Mouse (Mus musculus) forebrain, embryonic 13.5 days (tissue): ENCODE results near the gene Stab2. TPM values are rescaled to one million over a fixed set of nuclear protein-coding genes. Genes with fewer than 3 reads are reported as not detected.

Experiments
- ATAC-seq: fragments of 200-750 bp; cut with Nextera tagmentation; 2 replicates; pipeline ENCODE4 v1.8.0; 2017
- H3K27ac ChIP-seq: fragments of 300-500 bp; sonication (generic); 2 replicates; pipeline ENCODE4 v1.5.1; 2015; ENCODE audit warnings: inconsistent platforms, mild to moderate bottlenecking, moderate library complexity
- H3K27me3 ChIP-seq: fragments of 300-500 bp; sonication (generic); 2 replicates; pipeline ENCODE4 v1.6.1; 2015; ENCODE audit warnings: mild to moderate bottlenecking, inconsistent platforms
- H3K36me3 ChIP-seq: fragments of 300-500 bp; sonication (generic); 2 replicates; pipeline ENCODE4 v1.6.1; 2015; ENCODE audit warnings: mild to moderate bottlenecking, inconsistent platforms; ENCODE audit not compliant: poor library complexity, severe bottlenecking
- H3K4me1 ChIP-seq: fragments of 300-500 bp; sonication (generic); 2 replicates; pipeline ENCODE4 v1.6.1; 2015; ENCODE audit warnings: inconsistent platforms
- H3K4me2 ChIP-seq: fragments of 300-500 bp; sonication (generic); 2 replicates; pipeline ENCODE4 v1.6.1; 2015; ENCODE audit warnings: inconsistent platforms, mild to moderate bottlenecking, moderate library complexity
- H3K4me3 ChIP-seq: fragments of 300-500 bp; sonication (generic); 2 replicates; pipeline ENCODE4 v1.5.1; 2015; ENCODE audit warnings: mild to moderate bottlenecking, inconsistent platforms
- H3K9ac ChIP-seq: fragments of 300-500 bp; sonication (generic); 2 replicates; pipeline ENCODE4 v1.6.1; 2015; ENCODE audit warnings: mild to moderate bottlenecking, inconsistent platforms
- H3K9me3 ChIP-seq: fragments of 300-500 bp; sonication (generic); replicated peaks from 2 replicates; pipeline ENCODE4 v1.6.1; 2016; ENCODE audit warnings: inconsistent platforms
- WGBS: fragments of 180-500 bp; shearing (Covaris S2); methylation state at CpG from one replicate; pipeline ENCODE4 v1.1.7; 2015; 5-methylcytosine and 5-hydroxymethylcytosine counted together
- polyA plus RNA-seq: library from polyadenylated mRNA; unstranded; fragments of >200 nt; fragmentation: Nextera tagmentation; extraction: Ambion mirVana; gene quantifications from 2 replicates; pipeline ENCODE4 v1.2.1, GENCODE M21; 2015

Gene Stab2
- polyA plus RNA-seq, 1 experiment from 2014 or later: 0.09 TPM

DNA sequence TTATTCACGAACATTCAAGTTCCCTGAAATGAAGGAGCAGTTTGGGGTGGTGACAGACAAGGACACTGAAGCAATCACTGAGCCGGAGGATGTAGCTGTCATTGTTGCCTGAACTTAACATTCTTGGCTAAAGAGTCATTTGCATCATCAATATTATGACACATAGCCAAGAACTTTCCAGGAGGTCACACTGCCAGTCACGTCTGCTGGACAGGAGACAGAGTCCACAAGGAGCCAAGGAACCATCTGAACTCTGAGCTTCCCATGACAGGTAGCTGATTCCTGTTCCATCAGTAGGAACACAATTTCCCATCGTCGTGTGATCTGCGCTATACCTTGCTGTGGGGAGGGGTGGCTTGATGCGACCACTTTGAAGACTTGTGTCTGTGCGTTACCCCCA is 24.9 kb upstream of the Stab2 start:
- no peak overlapping the region for H3K27ac ChIP-seq
- H3K9me3 ChIP-seq: no peaks in the 10 kb centered on the region
- no peak overlapping the region for H3K4me3 ChIP-seq
- no peak for ATAC-seq
- no peak overlapping the region for H3K9ac ChIP-seq
- no peaks in the 10 kb centered on the region for H3K27me3 ChIP-seq
- peaks cover 23% of the 10 kb centered on the region for H3K4me1 ChIP-seq
- 91% methylated on average over 8 of the region's 8 CpGs for WGBS
- H3K4me2 ChIP-seq: no peak overlapping the region
- no peaks in the 10 kb centered on the region for H3K36me3 ChIP-seq

GRCm38 (mm10) chr10:87024884-87025283 is 17.1 kb upstream of the Stab2 start:
- no peaks in the 10 kb centered on the region for H3K4me1 ChIP-seq
- ATAC-seq: peak; percentile 93
- no peak overlapping the region for H3K27ac ChIP-seq
- H3K27me3 ChIP-seq: no peaks in the 10 kb centered on the region
- no peak overlapping the region for H3K4me2 ChIP-seq
- H3K9me3 ChIP-seq: no peaks in the 10 kb centered on the region
- 5% methylated on average over 9 of the region's 10 CpGs for WGBS
- no peak overlapping the region for H3K4me3 ChIP-seq
- H3K36me3 ChIP-seq: no peaks in the 10 kb centered on the region
- no peak overlapping the region for H3K9ac ChIP-seq

DNA sequence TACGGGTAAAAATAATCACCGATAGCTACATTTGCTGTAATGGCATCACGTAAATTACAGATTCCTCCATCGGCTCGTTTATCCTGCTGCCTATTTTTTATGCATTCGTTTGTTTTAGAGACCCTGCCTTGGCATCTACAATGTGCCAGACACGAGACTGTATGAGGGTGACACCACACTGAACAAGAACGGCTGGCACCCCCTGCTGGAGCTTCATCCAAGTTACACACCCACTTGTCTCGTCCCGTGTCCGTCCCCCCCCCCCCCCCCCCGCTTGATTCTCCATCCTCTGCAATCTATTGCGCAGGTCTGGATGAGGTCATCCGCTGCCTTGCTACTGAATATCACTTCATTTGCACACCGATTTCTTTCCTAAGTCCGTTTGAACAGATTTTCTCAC is 12.9 kb upstream of the Stab2 start:
- ATAC-seq: peak; percentile 48; the same call in 1 of the 2 replicates
- Histone ChIP-seq H3K4me3 (no peak overlapping the region), H3K36me3 (no peaks in the 10 kb centered on the region), H3K27ac (no peak overlapping the region), H3K9ac (no peak overlapping the region), H3K27me3 (0 out of 2 replicates have a peak, but pooled peaks cover 2% of the 10 kb centered on the region), H3K4me1 (peaks cover 14% of the 10 kb centered on the region), H3K9me3 (no peaks in the 10 kb centered on the region), H3K4me2 (no peak overlapping the region)
- WGBS: 63% methylated on average over 12 of the region's 16 CpGs

DNA sequence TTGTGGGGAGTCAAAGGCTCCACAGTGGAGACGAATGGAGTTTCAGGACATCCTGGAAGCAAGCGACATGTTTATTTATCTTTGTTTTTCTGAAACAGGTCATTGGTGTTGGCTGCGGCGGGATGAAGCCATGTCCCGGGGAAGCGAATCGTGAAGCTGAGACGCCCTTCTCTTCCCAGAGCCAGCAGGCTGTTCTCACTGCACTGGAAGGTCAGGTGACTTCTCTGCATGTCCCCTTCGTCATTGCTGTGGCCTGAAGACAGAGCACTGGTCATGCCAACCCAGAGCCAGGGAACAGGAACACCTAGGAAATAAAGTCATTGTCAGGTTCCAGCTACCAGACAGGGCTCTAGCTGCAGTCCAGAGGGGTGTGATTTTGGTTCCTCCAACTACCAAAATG is 11.1 kb upstream of the Stab2 start:
- no peaks in the 10 kb centered on the region for H3K9me3 ChIP-seq
- H3K4me2 ChIP-seq: no peak overlapping the region
- H3K4me3 ChIP-seq: no peak overlapping the region
- H3K9ac ChIP-seq: no peak overlapping the region
- ATAC-seq: no peak
- H3K27ac ChIP-seq: no peak overlapping the region
- 83% methylated on average over 9 of the region's 9 CpGs for WGBS
- H3K27me3 ChIP-seq: 0 out of 2 replicates have a peak, but pooled peaks cover 2% of the 10 kb centered on the region
- H3K36me3 ChIP-seq: no peaks in the 10 kb centered on the region
- peaks cover 16% of the 10 kb centered on the region for H3K4me1 ChIP-seq

GRCm38 (mm10) chr10:87016151-87016692 is 8.4 kb upstream of the Stab2 start:
- Histone ChIP-seq H3K4me1 (peaks cover 16% of the 10 kb centered on the region), H3K4me3 (no peak overlapping the region), H3K27me3 (0 out of 2 replicates have a peak, but pooled peaks cover 2% of the 10 kb centered on the region), H3K9me3 (no peaks in the 10 kb centered on the region), H3K9ac (no peak overlapping the region), H3K36me3 (no peaks in the 10 kb centered on the region), H3K4me2 (peak overlapping the region; percentile 13; the same call in 1 of the 2 replicates), H3K27ac (no peak overlapping the region)
- 10% methylated on average over 9 of the region's 9 CpGs for WGBS
- ATAC-seq: peak; percentile 63

- ATAC-seq: no peak
- Histone ChIP-seq H3K9ac (no peak overlapping the region), H3K27ac (no peak overlapping the region), H3K27me3 (0 out of 2 replicates have a peak, but pooled peaks cover 2% of the 10 kb centered on the region), H3K4me3 (no peak overlapping the region), H3K9me3 (no peaks in the 10 kb centered on the region), H3K4me2 (no peak overlapping the region), H3K4me1 (peaks cover 16% of the 10 kb centered on the region), H3K36me3 (no peaks in the 10 kb centered on the region)
- 77% methylated on average over 5 of the region's 5 CpGs for WGBS
Measured at GRCm38 (mm10) chr10:87015403-87015802, 7.6 kb upstream of the Stab2 start.

GRCm38 (mm10) chr10:87014391-87014965 is 6.7 kb upstream of the Stab2 start:
- ATAC-seq: no peak
- no peak overlapping the region for H3K4me2 ChIP-seq
- no peak overlapping the region for H3K4me3 ChIP-seq
- 81% methylated on average over 7 of the region's 7 CpGs for WGBS
- H3K36me3 ChIP-seq: no peaks in the 10 kb centered on the region
- 0 out of 2 replicates have a peak, but pooled peaks cover 2% of the 10 kb centered on the region for H3K27me3 ChIP-seq
- H3K27ac ChIP-seq: no peak overlapping the region
- H3K4me1 ChIP-seq: peaks cover 15% of the 10 kb centered on the region
- H3K9ac ChIP-seq: no peak overlapping the region
- H3K9me3 ChIP-seq: no peaks in the 10 kb centered on the region

- Histone ChIP-seq H3K4me3 (no peak overlapping the region), H3K9me3 (no peaks in the 10 kb centered on the region), H3K4me2 (no peak overlapping the region), H3K9ac (no peak overlapping the region), H3K27me3 (no peaks in the 10 kb centered on the region), H3K27ac (no peak overlapping the region), H3K4me1 (peaks cover 13% of the 10 kb centered on the region), H3K36me3 (no peaks in the 10 kb centered on the region)
- WGBS: 95% methylated on average over 7 of the region's 7 CpGs
- ATAC-seq: no peak
Measured at GRCm38 (mm10) chr10:87012087-87012486, 4.3 kb upstream of the Stab2 start.

- H3K4me1 ChIP-seq: no peaks in the 10 kb centered on the region
- no peaks in the 10 kb centered on the region for H3K36me3 ChIP-seq
- no peak overlapping the region for H3K9ac ChIP-seq
- H3K27me3 ChIP-seq: no peaks in the 10 kb centered on the region
- no peaks in the 10 kb centered on the region for H3K9me3 ChIP-seq
- no peak overlapping the region for H3K27ac ChIP-seq
- 89% methylated on average over 3 of the region's 3 CpGs for WGBS
- no peak overlapping the region for H3K4me3 ChIP-seq
- H3K4me2 ChIP-seq: no peak overlapping the region
- ATAC-seq: no peak
Measured at GRCm38 (mm10) chr10:87008215-87008499, 332 bp upstream of the Stab2 start.

- H3K4me2 ChIP-seq: no peak overlapping the region
- no peak overlapping the region for H3K4me3 ChIP-seq
- no peaks in the 10 kb centered on the region for H3K4me1 ChIP-seq
- no peak for ATAC-seq
- H3K36me3 ChIP-seq: no peaks in the 10 kb centered on the region
- H3K9ac ChIP-seq: no peak overlapping the region
- no peaks in the 10 kb centered on the region for H3K27me3 ChIP-seq
- no peak overlapping the region for H3K27ac ChIP-seq
- WGBS: 89% methylated on average over 14 of the region's 14 CpGs
- H3K9me3 ChIP-seq: no peaks in the 10 kb centered on the region
Measured at GRCm38 (mm10) chr10:86992238-86992976, 15.4 kb downstream of the Stab2 start.

- 90% methylated on average over 9 of the region's 9 CpGs for WGBS
- no peaks in the 10 kb centered on the region for H3K27me3 ChIP-seq
- no peaks in the 10 kb centered on the region for H3K9me3 ChIP-seq
- H3K4me1 ChIP-seq: no peaks in the 10 kb centered on the region
- H3K4me2 ChIP-seq: no peak overlapping the region
- H3K4me3 ChIP-seq: no peak overlapping the region
- no peak overlapping the region for H3K9ac ChIP-seq
- H3K36me3 ChIP-seq: no peaks in the 10 kb centered on the region
- no peak for ATAC-seq
- H3K27ac ChIP-seq: no peak overlapping the region
Measured at GRCm38 (mm10) chr10:86990666-86991065, 17.2 kb downstream of the Stab2 start.

DNA sequence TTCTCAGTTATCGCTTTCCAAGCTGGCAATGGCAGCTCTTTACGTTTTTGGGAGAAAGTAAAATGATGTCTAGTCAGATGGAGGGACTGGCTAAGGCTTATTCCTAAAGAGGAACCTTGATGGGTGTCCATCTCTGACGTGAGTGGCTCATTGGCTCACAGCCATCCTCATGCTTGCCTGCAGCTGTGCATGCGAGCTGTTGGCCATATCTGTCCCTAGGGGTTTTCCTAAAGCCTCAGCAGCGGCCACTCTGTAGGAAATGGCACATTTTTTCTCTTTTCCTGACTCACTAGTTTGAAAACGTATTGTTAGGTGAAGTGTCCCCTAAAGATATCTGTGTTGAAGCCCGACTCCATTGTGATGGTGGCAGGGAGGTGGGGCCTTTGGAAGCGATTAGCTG is 18.0 kb downstream of the Stab2 start:
- no peaks in the 10 kb centered on the region for H3K36me3 ChIP-seq
- no peak overlapping the region for H3K9ac ChIP-seq
- H3K4me3 ChIP-seq: no peak overlapping the region
- no peak overlapping the region for H3K4me2 ChIP-seq
- no peaks in the 10 kb centered on the region for H3K9me3 ChIP-seq
- WGBS: 79% methylated on average over 8 of the region's 8 CpGs
- no peak overlapping the region for H3K27ac ChIP-seq
- ATAC-seq: no peak
- no peaks in the 10 kb centered on the region for H3K4me1 ChIP-seq
- H3K27me3 ChIP-seq: no peaks in the 10 kb centered on the region
